Mouse (Mus musculus): Measurements from ENCODE around the gene A930017K11Rik. TPM values are rescaled to one million over a fixed set of nuclear protein-coding genes. Genes with fewer than 3 reads are reported as not detected.

Gene A930017K11Rik
- polyA plus RNA-seq, 1 experiment from 2014 or later, result 0.31 TPM

DNA sequence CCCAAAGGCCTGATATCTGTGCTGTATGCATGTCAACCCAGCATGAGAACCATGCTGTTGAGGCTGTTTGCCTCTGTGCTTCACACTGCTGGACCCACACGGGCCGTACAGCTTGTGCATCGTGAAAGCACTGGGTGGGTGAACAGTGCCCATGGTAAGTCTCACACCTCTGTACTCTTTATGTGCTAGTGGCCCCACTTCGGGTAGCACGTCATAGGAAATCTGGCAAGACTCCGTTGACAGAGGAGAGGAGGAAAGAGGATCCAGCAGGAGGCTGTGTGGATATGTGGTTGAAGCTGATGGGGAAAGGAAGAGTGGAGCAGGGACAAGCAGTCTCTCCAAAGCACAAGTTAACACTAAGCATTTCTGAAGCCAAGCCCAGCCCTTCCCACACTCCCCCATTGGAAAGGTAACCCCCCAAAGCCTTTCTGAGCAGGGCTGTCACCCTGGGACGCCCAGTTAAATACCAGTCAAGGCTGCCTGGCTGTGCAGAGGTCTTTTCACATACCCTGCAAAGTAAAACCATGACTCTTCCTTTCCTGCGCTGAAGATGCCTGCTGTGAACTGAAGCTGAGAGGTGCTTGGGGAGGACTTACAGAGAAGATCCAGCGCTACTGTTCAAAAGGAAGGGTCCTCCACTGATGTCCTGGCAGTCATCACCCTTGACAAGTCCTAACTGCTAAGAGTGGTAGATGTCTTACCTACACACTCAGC, 34.2 kb downstream of the A930017K11Rik start:
- Histone ChIP-seq H3K9me3 (no peaks in the 10 kb centered on the region), H3K27me3 (no peaks in the 10 kb centered on the region), H3K27ac (no peak overlapping the region), H3K36me3 (peaks cover 15% of the 10 kb centered on the region), H3K4me2 (replicated peaks) (peak overlapping the region; percentile 95), H3K9ac (peak overlapping the region; percentile 92), H3K4me3 (peak overlapping the region; percentile 97), H3K4me1 (peaks cover 20% of the 10 kb centered on the region)
- no peak for ATAC-seq (ENCODE audit: low FRiP score, low read depth)
- 80% methylated on average over 9 of the region's 9 CpGs for WGBS

DNA sequence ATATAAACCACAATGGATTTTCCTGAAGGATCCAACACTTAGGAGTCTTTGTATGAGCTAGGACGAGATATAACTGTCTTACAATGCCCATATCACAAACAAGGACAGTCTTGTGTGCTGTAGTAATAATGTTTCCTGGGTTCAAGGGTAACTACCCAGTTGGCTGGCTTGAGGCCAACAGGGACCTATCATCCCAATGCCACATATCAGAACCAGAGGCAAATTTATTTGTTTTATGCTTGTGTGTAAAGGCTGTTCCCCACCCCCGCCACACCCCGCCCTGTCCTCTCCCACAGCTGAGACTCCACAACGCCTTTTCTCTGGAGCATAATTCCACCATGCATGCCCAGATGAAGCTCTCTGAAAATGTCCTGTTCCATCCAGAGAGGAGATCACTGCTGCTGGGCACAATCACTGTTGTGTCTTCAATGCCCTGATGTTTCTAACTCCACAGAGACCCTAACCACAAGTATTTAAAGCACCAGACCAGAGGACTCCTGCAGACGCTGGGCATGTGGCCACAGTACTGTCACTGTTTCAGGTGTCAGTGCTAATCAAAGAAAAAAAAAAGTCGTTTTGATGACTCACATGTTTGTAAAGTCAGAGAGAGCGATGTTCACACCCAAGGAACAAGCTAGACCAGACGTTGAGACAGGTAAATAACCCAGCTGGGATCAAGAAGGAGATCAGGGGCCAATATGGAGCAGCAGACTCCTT, 35.3 kb downstream of the A930017K11Rik start:
- H3K4me3 ChIP-seq, result no peak overlapping the region
- H3K36me3 ChIP-seq, result peaks cover 15% of the 10 kb centered on the region
- no peaks in the 10 kb centered on the region for H3K27me3 ChIP-seq
- peak overlapping the region; percentile 92; the same call in 1 of the 2 replicates for H3K9ac ChIP-seq
- H3K27ac ChIP-seq, result no peak overlapping the region
- no peak overlapping the region for H3K4me2 ChIP-seq (replicated peaks)
- 83% methylated on average over 8 of the region's 8 CpGs for WGBS
- H3K9me3 ChIP-seq, result no peaks in the 10 kb centered on the region
- H3K4me1 ChIP-seq, result peaks cover 20% of the 10 kb centered on the region
- ATAC-seq (ENCODE audit: low FRiP score, low read depth), result no peak

DNA sequence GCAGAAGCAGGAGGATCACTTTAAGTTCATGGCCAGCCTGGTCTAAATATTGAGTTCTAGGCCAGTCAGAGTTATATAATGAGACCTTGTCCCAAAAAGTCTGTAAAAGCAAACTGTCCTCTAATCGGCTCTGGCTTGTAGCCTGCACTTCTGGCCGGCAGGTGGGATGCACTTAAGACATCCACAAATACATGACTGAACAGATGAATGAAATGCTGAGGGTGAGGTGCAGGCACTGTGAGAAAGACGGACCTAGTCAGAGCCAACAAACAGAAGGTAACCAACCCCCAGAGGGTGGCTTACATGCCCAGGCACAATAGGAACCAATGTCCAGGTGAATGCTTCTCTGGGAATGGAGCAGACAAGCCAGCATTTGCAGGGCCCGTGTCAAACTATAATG, 38.1 kb downstream of the A930017K11Rik start:
- no peak for ATAC-seq (ENCODE audit: low FRiP score, low read depth)
- Histone ChIP-seq H3K4me1 (peaks cover 14% of the 10 kb centered on the region), H3K9me3 (no peaks in the 10 kb centered on the region), H3K9ac (no peak overlapping the region), H3K36me3 (peaks cover 15% of the 10 kb centered on the region), H3K4me2 (replicated peaks) (no peak overlapping the region), H3K27ac (no peak overlapping the region), H3K27me3 (no peaks in the 10 kb centered on the region), H3K4me3 (no peak overlapping the region)
- WGBS, result 89% methylated on average over 4 of the region's 4 CpGs

DNA sequence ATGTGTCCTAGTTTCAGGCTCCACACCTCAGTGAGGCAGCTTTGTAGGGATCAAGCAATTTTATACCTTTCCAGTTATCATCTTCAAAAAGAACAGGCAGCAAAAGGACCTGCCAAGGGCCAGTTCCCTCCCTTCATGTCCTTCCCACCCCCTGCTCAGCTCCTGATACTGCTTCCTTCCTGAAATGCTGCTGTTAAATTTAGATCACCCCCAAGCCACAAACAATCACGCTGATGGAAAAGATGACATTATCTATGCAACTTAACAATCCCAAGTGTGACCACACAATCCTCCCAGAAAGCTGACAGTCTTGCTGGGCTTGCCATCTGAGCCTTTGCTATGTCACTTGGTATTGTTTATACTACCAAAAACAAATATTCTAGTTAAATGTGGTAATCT, 38.5 kb downstream of the A930017K11Rik start:
- no peak overlapping the region for H3K27ac ChIP-seq
- no peak overlapping the region for H3K4me3 ChIP-seq
- no peak overlapping the region for H3K9ac ChIP-seq
- H3K27me3 ChIP-seq, result no peaks in the 10 kb centered on the region
- peaks cover 14% of the 10 kb centered on the region for H3K4me1 ChIP-seq
- 86% methylated on average over 1 of the region's 1 CpGs for WGBS
- H3K4me2 ChIP-seq (replicated peaks), result no peak overlapping the region
- no peaks in the 10 kb centered on the region for H3K9me3 ChIP-seq
- H3K36me3 ChIP-seq, result peaks cover 15% of the 10 kb centered on the region
- no peak for ATAC-seq (ENCODE audit: low FRiP score, low read depth)

DNA sequence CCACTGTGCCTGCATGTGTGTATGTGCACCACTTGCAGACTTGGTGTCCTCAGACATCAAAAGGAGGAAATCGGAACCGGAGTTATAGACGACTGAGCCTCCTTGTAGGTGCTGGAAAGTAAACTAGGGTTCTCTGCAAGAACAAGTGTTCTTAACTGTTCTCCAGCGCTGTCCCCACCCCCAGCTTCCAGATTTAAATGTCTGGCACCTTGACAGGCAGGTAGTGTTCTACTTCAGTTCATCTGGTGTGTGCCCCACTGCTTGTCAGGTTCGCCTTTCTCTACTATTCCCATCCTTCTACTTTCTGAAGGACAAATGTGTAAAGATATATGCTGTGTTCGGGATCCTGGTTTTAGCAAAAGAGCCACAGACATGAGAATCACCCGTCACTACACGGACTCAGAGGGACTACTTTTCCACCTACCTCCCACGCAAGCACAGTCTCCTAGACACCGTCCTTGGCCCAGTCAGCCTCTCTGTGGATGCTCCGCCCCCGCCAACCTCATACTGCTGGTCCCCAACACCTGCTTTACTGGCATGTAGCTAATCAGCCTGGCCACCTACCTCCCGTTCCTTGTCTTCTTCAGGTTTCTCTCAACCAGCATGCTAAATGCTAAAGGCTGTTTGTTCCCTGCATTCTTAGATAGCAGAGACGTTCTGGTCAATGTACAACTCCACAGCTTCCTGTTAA, 39.0 kb downstream of the A930017K11Rik start:
- H3K4me3 ChIP-seq, result no peak overlapping the region
- H3K9ac ChIP-seq, result no peak overlapping the region
- H3K36me3 ChIP-seq, result peaks cover 15% of the 10 kb centered on the region
- no peaks in the 10 kb centered on the region for H3K9me3 ChIP-seq
- no peak overlapping the region for H3K27ac ChIP-seq
- 85% methylated on average over 14 of the region's 14 CpGs for WGBS
- H3K4me2 ChIP-seq (replicated peaks), result no peak overlapping the region
- peaks cover 8% of the 10 kb centered on the region for H3K4me1 ChIP-seq
- no peaks in the 10 kb centered on the region for H3K27me3 ChIP-seq
- ATAC-seq (ENCODE audit: low FRiP score, low read depth), result no peak

DNA sequence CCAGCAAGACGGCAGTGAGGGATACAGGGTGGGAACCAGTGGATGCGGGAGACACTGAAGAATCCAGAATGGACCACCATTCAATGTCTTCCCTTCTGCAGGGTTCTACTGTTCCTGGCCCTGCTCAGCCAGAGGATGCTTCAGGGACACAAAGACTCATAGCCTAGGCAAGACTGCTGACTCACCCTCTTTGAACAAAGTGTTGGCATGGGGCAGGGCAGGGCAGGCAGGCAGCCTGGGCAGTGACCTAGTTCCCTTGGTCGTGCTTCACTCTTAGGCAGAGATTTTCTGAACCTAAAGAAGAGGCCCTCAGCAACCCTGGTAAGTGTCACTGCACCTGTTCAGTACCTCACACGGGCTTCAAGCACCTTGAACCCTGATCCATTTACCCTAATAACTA, 40.5 kb downstream of the A930017K11Rik start:
- no peaks in the 10 kb centered on the region for H3K27me3 ChIP-seq
- H3K36me3 ChIP-seq, result peaks cover 11% of the 10 kb centered on the region
- no peak overlapping the region for H3K4me2 ChIP-seq (replicated peaks)
- no peak for ATAC-seq (ENCODE audit: low FRiP score, low read depth)
- H3K4me3 ChIP-seq, result no peak overlapping the region
- WGBS, result 93% methylated on average over 4 of the region's 4 CpGs
- H3K9me3 ChIP-seq, result no peaks in the 10 kb centered on the region
- no peaks in the 10 kb centered on the region for H3K4me1 ChIP-seq
- H3K27ac ChIP-seq, result no peak overlapping the region
- no peak overlapping the region for H3K9ac ChIP-seq

DNA sequence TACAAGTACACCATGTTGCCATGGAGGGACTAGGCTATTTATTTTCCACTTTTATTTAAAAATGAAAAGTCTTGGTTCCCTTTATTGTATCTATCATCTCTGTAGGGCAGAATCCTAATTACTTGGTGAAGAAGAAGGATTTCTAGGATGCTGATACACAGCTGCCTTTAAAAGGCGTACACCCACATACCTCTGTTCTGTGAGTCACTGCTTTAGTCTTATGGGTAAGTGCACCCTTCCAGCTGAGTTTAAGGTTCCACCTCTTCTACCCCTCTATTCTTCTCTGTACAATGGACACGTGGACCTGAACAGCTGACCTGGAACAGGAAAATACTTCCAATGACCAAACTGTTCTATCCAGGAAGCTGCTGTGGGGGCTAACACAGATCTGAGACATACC, 44.7 kb downstream of the A930017K11Rik start:
- Histone ChIP-seq H3K4me1 (no peaks in the 10 kb centered on the region), H3K36me3 (peaks cover 5% of the 10 kb centered on the region), H3K9me3 (no peaks in the 10 kb centered on the region), H3K9ac (no peak overlapping the region), H3K27ac (no peak overlapping the region), H3K4me3 (no peak overlapping the region), H3K4me2 (replicated peaks) (no peak overlapping the region), H3K27me3 (no peaks in the 10 kb centered on the region)
- WGBS, result 90% methylated on average over 2 of the region's 2 CpGs
- no peak for ATAC-seq (ENCODE audit: low FRiP score, low read depth)

DNA sequence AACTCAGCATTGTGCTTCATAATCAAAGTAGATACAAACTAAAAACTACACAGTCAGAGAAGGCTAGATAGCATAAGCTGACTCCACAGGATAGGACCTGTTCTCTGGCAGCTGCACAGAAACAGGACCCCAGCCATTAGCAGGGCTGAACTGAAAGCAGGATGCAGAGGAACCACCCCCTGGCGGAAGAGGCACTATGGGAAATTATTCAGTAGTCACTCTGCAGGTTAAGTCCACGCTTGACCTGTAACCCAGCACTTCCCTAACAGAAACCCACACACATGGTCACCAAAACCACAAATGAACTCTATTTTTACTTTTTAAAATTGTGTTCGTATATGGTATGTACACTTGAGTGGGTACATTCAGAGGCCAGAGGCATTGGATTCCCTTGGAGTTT, 49.3 kb downstream of the A930017K11Rik start:
- Histone ChIP-seq H3K9me3 (no peaks in the 10 kb centered on the region), H3K36me3 (peaks cover 22% of the 10 kb centered on the region), H3K4me1 (no peaks in the 10 kb centered on the region), H3K27ac (no peak overlapping the region), H3K4me3 (no peak overlapping the region), H3K27me3 (no peaks in the 10 kb centered on the region), H3K4me2 (replicated peaks) (no peak overlapping the region), H3K9ac (no peak overlapping the region)
- WGBS, result 82% methylated on average over 3 of the region's 3 CpGs
- ATAC-seq (ENCODE audit: low FRiP score, low read depth), result no peak

DNA sequence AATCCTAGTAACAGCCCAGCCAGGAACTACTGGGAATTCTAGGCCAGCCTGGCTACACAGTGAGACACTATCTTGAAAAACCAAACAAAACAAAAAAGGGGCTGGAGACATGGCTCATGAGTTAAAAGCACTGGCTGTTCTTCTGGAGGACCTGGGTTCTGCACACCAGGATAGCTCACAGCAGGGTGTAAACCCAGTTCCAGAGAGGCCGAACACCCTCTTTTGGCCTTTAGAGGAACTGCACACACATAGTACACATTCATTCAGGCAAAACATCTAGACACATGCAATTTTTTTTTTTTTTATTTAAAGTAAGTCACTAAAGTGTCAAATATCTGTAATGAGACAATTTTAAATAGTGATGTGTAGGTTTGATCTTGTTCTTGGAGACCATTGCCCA, 52.2 kb downstream of the A930017K11Rik start:
- 100% methylated on average over 1 of the region's 1 CpGs for WGBS
- Histone ChIP-seq H3K36me3 (peaks cover 18% of the 10 kb centered on the region), H3K4me1 (no peaks in the 10 kb centered on the region), H3K27ac (no peak overlapping the region), H3K4me3 (no peak overlapping the region), H3K27me3 (no peaks in the 10 kb centered on the region), H3K9me3 (no peaks in the 10 kb centered on the region), H3K9ac (no peak overlapping the region), H3K4me2 (replicated peaks) (no peak overlapping the region)
- ATAC-seq (ENCODE audit: low FRiP score, low read depth), result no peak

Other genes starting within 250 kb of the A930017K11Rik start
- 1.7 and 2.6 TPM in 2 replicates for gene Gng13, start 235.4 kb downstream of the A930017K11Rik start, polyA plus RNA-seq (2015; fragmentation: Nextera tagmentation; extraction: Ambion mirVana)
- gene Chtf18, start 225.1 kb downstream of the A930017K11Rik start, polyA plus RNA-seq (2015; fragmentation: Nextera tagmentation; extraction: Ambion mirVana), result 32.2 and 34.8 TPM in 2 replicates
- gene Rpusd1, start 224.9 kb downstream of the A930017K11Rik start, polyA plus RNA-seq (2015; fragmentation: Nextera tagmentation; extraction: Ambion mirVana), result 25.8 and 27.0 TPM in 2 replicates
- gene Mslnl, start 216.5 kb downstream of the A930017K11Rik start, polyA plus RNA-seq (2015; fragmentation: Nextera tagmentation; extraction: Ambion mirVana), result not detected in 2 replicates
- gene Msln, start 198.2 kb downstream of the A930017K11Rik start, polyA plus RNA-seq (2015; fragmentation: Nextera tagmentation; extraction: Ambion mirVana), result not detected in 2 replicates
- gene Narfl, start 178.8 kb downstream of the A930017K11Rik start, polyA plus RNA-seq (2015; fragmentation: Nextera tagmentation; extraction: Ambion mirVana), result 25.5 and 25.7 TPM in 2 replicates
- 85.1 and 98.6 TPM in 2 replicates for gene Haghl, start 166.9 kb downstream of the A930017K11Rik start, polyA plus RNA-seq (2015; fragmentation: Nextera tagmentation; extraction: Ambion mirVana)
- gene Ccdc78, start 166.0 kb downstream of the A930017K11Rik start, polyA plus RNA-seq (2015; fragmentation: Nextera tagmentation; extraction: Ambion mirVana), result 0.27 and 0.31 TPM in 2 replicates
- 65.5 and 73.1 TPM in 2 replicates for gene Fam173a, start 159.7 kb downstream of the A930017K11Rik start, polyA plus RNA-seq (2015; fragmentation: Nextera tagmentation; extraction: Ambion mirVana)
- gene AC134908.4, start 156.9 kb downstream of the A930017K11Rik start, polyA plus RNA-seq (2015; fragmentation: Nextera tagmentation; extraction: Ambion mirVana), result 2.2 TPM in 1 of 2 replicates, not detected in the other
- 50.7 and 52.5 TPM in 2 replicates for gene Metrn, start 155.4 kb downstream of the A930017K11Rik start, polyA plus RNA-seq (2015; fragmentation: Nextera tagmentation; extraction: Ambion mirVana)
- 2.2 and 2.8 TPM in 2 replicates for gene Fbxl16, start 143.5 kb downstream of the A930017K11Rik start, polyA plus RNA-seq (2015; fragmentation: Nextera tagmentation; extraction: Ambion mirVana)
- gene Wdr24, start 128.9 kb downstream of the A930017K11Rik start, polyA plus RNA-seq (2015; fragmentation: Nextera tagmentation; extraction: Ambion mirVana), result 25.2 and 27.7 TPM in 2 replicates
- 57.9 and 60.7 TPM in 2 replicates for gene Jmjd8, start 123.7 kb downstream of the A930017K11Rik start, polyA plus RNA-seq (2015; fragmentation: Nextera tagmentation; extraction: Ambion mirVana)
- gene Stub1, start 119.2 kb downstream of the A930017K11Rik start, polyA plus RNA-seq (2015; fragmentation: Nextera tagmentation; extraction: Ambion mirVana), result 359 and 366 TPM in 2 replicates
- 1.4 and 1.6 TPM in 2 replicates for gene Rhbdl1, start 115.3 kb downstream of the A930017K11Rik start, polyA plus RNA-seq (2015; fragmentation: Nextera tagmentation; extraction: Ambion mirVana)
- 1.5 and 1.9 TPM in 2 replicates for gene Gm20683, start 110.8 kb downstream of the A930017K11Rik start, polyA plus RNA-seq (2015; fragmentation: Nextera tagmentation; extraction: Ambion mirVana)
- gene Rhot2, start 107.7 kb downstream of the A930017K11Rik start, polyA plus RNA-seq (2015; fragmentation: Nextera tagmentation; extraction: Ambion mirVana), result 25.7 and 26.8 TPM in 2 replicates
- gene Wdr90, start 91.1 kb downstream of the A930017K11Rik start, polyA plus RNA-seq (2015; fragmentation: Nextera tagmentation; extraction: Ambion mirVana), result 24.9 and 26.2 TPM in 2 replicates
- gene Mcrip2, start 83.8 kb downstream of the A930017K11Rik start, polyA plus RNA-seq (2015; fragmentation: Nextera tagmentation; extraction: Ambion mirVana), result 9.8 and 12.2 TPM in 2 replicates
- 56.1 and 56.2 TPM in 2 replicates for gene Mettl26, start 77.5 kb downstream of the A930017K11Rik start, polyA plus RNA-seq (2015; fragmentation: Nextera tagmentation; extraction: Ambion mirVana)
- 0.41 and 0.57 TPM in 2 replicates for gene Wfikkn1, start 71.7 kb downstream of the A930017K11Rik start, polyA plus RNA-seq (2015; fragmentation: Nextera tagmentation; extraction: Ambion mirVana)
- 33.4 and 37.6 TPM in 2 replicates for gene Rab40c, start 32.8 kb downstream of the A930017K11Rik start, polyA plus RNA-seq (2015; fragmentation: Nextera tagmentation; extraction: Ambion mirVana)
- 50.2 and 50.5 TPM in 2 replicates for gene Pigq, start 7.6 kb downstream of the A930017K11Rik start, polyA plus RNA-seq (2015; fragmentation: Nextera tagmentation; extraction: Ambion mirVana)
- not detected in 2 replicates for gene Nhlrc4, start 7.6 kb downstream of the A930017K11Rik start, polyA plus RNA-seq (2015; fragmentation: Nextera tagmentation; extraction: Ambion mirVana)
- gene Capn15, start 33.2 kb upstream of the A930017K11Rik start, polyA plus RNA-seq (2015; fragmentation: Nextera tagmentation; extraction: Ambion mirVana), result 24.8 and 25.4 TPM in 2 replicates
- 19.5 and 20.5 TPM in 2 replicates for gene Rab11fip3, start 117.0 kb upstream of the A930017K11Rik start, polyA plus RNA-seq (2015; fragmentation: Nextera tagmentation; extraction: Ambion mirVana)
- 35.3 and 36.2 TPM in 2 replicates for gene Decr2, start 137.8 kb upstream of the A930017K11Rik start, polyA plus RNA-seq (2015; fragmentation: Nextera tagmentation; extraction: Ambion mirVana)
- gene Nme4, start 143.0 kb upstream of the A930017K11Rik start, polyA plus RNA-seq (2015; fragmentation: Nextera tagmentation; extraction: Ambion mirVana), result 125 and 135 TPM in 2 replicates
- 0.97 and 1.0 TPM in 2 replicates for gene Tmem8, start 160.7 kb upstream of the A930017K11Rik start, polyA plus RNA-seq (2015; fragmentation: Nextera tagmentation; extraction: Ambion mirVana)
- gene Mrpl28, start 170.9 kb upstream of the A930017K11Rik start, polyA plus RNA-seq (2015; fragmentation: Nextera tagmentation; extraction: Ambion mirVana), result 193 and 199 TPM in 2 replicates
- 11.3 and 12.1 TPM in 2 replicates for gene Axin1, start 186.1 kb upstream of the A930017K11Rik start, polyA plus RNA-seq (2015; fragmentation: Nextera tagmentation; extraction: Ambion mirVana)
- gene Pdia2, start 246.5 kb upstream of the A930017K11Rik start, polyA plus RNA-seq (2015; fragmentation: Nextera tagmentation; extraction: Ambion mirVana), result 0.25 and 0.91 TPM in 2 replicates

All from limb, embryonic 13.5 days (tissue).